Mouse (Mus musculus) CH12.LX (cell line): Measurements from ENCODE around the gene B3gnt7. TPM values are rescaled to one million over a fixed set of nuclear protein-coding genes. Genes with fewer than 3 reads are reported as not detected.

Experiments used
- DNase-seq: peaks from one replicate; pipeline ENCODE4 v3.0.0-alpha.2; 2013; ENCODE audit errors: extremely low read depth
- H3K27ac ChIP-seq: 2 replicates; pipeline ENCODE4 v1.5.1; 2012; ENCODE audit warnings: low read depth, mild to moderate bottlenecking, control low read depth, moderate library complexity; ENCODE audit not compliant: insufficient read depth
- H3K27me3 ChIP-seq: replicated peaks from 2 replicates; pipeline ENCODE3; 2012; ENCODE audit warnings: inconsistent platforms
- H3K36me3 ChIP-seq, 2 experiments: replicated peaks in 1 of 2; 2 replicates each; pipeline versions ENCODE3 to v1.6.1; 2012; ENCODE audit warnings: inconsistent platforms in 1 of 2, low read length in 1 of 2, mild to moderate bottlenecking in 1 of 2, mixed read lengths in 1 of 2, moderate library complexity in 1 of 2; ENCODE audit not compliant: control insufficient read depth in 1 of 2, insufficient read depth in 1 of 2
- H3K4me1 ChIP-seq, 2 experiments: 2 replicates each; pipeline ENCODE4 v1.6.1; 2012; ENCODE audit warnings: inconsistent platforms in 1 of 2, moderate library complexity in 1 of 2; ENCODE audit not compliant: insufficient read depth in 2 of 2, control insufficient read depth in 1 of 2
- H3K4me2 ChIP-seq: 2 replicates; pipeline ENCODE4 v1.6.1; 2012; ENCODE audit warnings: low read depth, mild to moderate bottlenecking, control low read depth; ENCODE audit not compliant: poor library complexity, insufficient read depth, severe bottlenecking
- H3K4me3 ChIP-seq, 3 experiments: fragments of 150-350 bp in 1 of 3; sonication (generic) in 1 of 3; replicated peaks in 1 of 3; 2 replicates each; pipeline versions ENCODE3 to v1.5.1; 2011 to 2012; ENCODE audit warnings: low read depth in 2 of 3, low read length in 2 of 3, mild to moderate bottlenecking in 2 of 3, moderate library complexity in 2 of 3, control low read depth in 1 of 3, improper control_type of control experiment in 1 of 3, inconsistent platforms in 1 of 3, mixed read lengths in 1 of 3; ENCODE audit not compliant: poor library complexity in 1 of 3
- H3K79me2 ChIP-seq: replicated peaks from 2 replicates; pipeline ENCODE4 v1.6.1; 2012; ENCODE audit warnings: mild to moderate bottlenecking, moderate library complexity; ENCODE audit not compliant: control insufficient read depth, poor library complexity, insufficient read depth, severe bottlenecking; ENCODE audit errors: extremely low read depth
- H3K9ac ChIP-seq: 2 replicates; pipeline ENCODE4 v1.6.1; 2012; ENCODE audit warnings: low read depth, mild to moderate bottlenecking, control low read depth, moderate library complexity; ENCODE audit not compliant: insufficient read depth
- H3K9me3 ChIP-seq: replicated peaks from 2 replicates; pipeline ENCODE3; 2012; ENCODE audit warnings: low read length, inconsistent platforms, mixed read lengths
- BHLHE40 ChIP-seq: IDR thresholded peaks from 2 replicates; pipeline ENCODE4 v1.6.1; 2011; ENCODE audit warnings: mild to moderate bottlenecking, low read depth, low read length, improper control_type of control experiment
- CTCF ChIP-seq, 2 experiments: IDR thresholded peaks in 1 of 2; conservative IDR thresholded peaks in 1 of 2; 2 replicates each; pipeline ENCODE4 v1.5.1; 2011 to 2012; ENCODE audit warnings: low read depth in 2 of 2, low read length in 2 of 2, improper control_type of control experiment in 1 of 2, inconsistent platforms in 1 of 2, mild to moderate bottlenecking in 1 of 2, moderate library complexity in 1 of 2
- JUND ChIP-seq: conservative IDR thresholded peaks from 2 replicates; pipeline ENCODE4 v1.6.1; 2011; ENCODE audit warnings: low read depth, low read length, improper control_type of control experiment
- MAX ChIP-seq: IDR thresholded peaks from 2 replicates; pipeline ENCODE4 v1.6.1; 2011; ENCODE audit warnings: low read length, improper control_type of control experiment
- MAZ ChIP-seq: IDR thresholded peaks from 2 replicates; pipeline ENCODE4 v1.6.1; 2012; ENCODE audit warnings: low read depth, mild to moderate bottlenecking, inconsistent platforms, low read length, improper control_type of control experiment, moderate library complexity
- MEF2A ChIP-seq: IDR thresholded peaks from 2 replicates; pipeline ENCODE4 v1.6.1; 2014; ENCODE audit warnings: low read depth, mild to moderate bottlenecking, inconsistent platforms, low read length, improper control_type of control experiment, borderline replicate concordance
- MXI1 ChIP-seq: IDR thresholded peaks from 2 replicates; pipeline ENCODE4 v1.6.1; 2011; ENCODE audit warnings: mild to moderate bottlenecking, low read depth, low read length, improper control_type of control experiment
- NELFE ChIP-seq: IDR thresholded peaks from 2 replicates; pipeline ENCODE4 v1.6.1; 2011; ENCODE audit warnings: low read depth, low read length, improper control_type of control experiment
- POLR2A ChIP-seq: IDR thresholded peaks from 2 replicates; pipeline ENCODE4 v1.6.1; 2011; ENCODE audit warnings: low read depth, mild to moderate bottlenecking, improper control_type of control experiment, low read length
- POLR2AphosphoS2 ChIP-seq: IDR thresholded peaks from 2 replicates; pipeline ENCODE4 v1.6.1; 2011; ENCODE audit warnings: low read depth, low read length, improper control_type of control experiment
- RCOR1 ChIP-seq: conservative IDR thresholded peaks from 2 replicates; pipeline ENCODE4 v1.6.1; 2012; ENCODE audit warnings: low read depth, mild to moderate bottlenecking, inconsistent platforms, low read length, improper control_type of control experiment
- UBTF ChIP-seq: IDR thresholded peaks from 2 replicates; pipeline ENCODE4 v1.6.1; 2012; ENCODE audit warnings: low read depth, mild to moderate bottlenecking, inconsistent platforms, low read length, improper control_type of control experiment, moderate library complexity
- ZC3H11A ChIP-seq: IDR thresholded peaks from 2 replicates; pipeline ENCODE4 v1.6.1; 2012; ENCODE audit warnings: low read depth, mild to moderate bottlenecking, inconsistent platforms, low read length, improper control_type of control experiment
- ZKSCAN1 ChIP-seq: IDR thresholded peaks from 2 replicates; pipeline ENCODE4 v1.6.1; 2012; ENCODE audit warnings: low read depth, inconsistent platforms, low read length, improper control_type of control experiment, borderline replicate concordance
- dilution Hi-C: fragments of 300-500 bp; cut with MboI; formaldehyde crosslinking; loops from 2 replicates; pipeline ENCODE4 v1.14.3; 2020; ENCODE audit warnings: low sequenced_read_pairs; ENCODE audit not compliant: extremely low pct_unique_long_range_greater_than_20kb, extremely low pct_ligation_motif_present
- in situ Hi-C: fragments of 300-500 bp; cut with MboI; formaldehyde crosslinking; loops from 3 replicates; pipeline ENCODE4 v1.14.3; 2019; ENCODE audit warnings: low sequenced_read_pairs, low pct_ligation_motif_present, low pct_unique_long_range_greater_than_20kb, mixed read lengths
- polyA plus RNA-seq: library from polyadenylated mRNA; unstranded; fragments of >175 nt; gene quantifications from 2 replicates; pipeline ENCODE4 v1.2.1, GENCODE M21; 2012; ENCODE audit warnings: low read depth; ENCODE audit not compliant: insufficient read length
- total RNA-seq, 2 experiments: library from RNA; depleted of rRNA; stranded (reverse); fragments of 300-350 nt in 1 of 2; fragments of >200 nt in 1 of 2; gene quantifications; 2 replicates each; pipeline ENCODE4 v1.2.3; 2012 to 2014

Gene B3gnt7
- total and polyA plus RNA-seq, 3 experiments: 0.17 TPM; not detected in 2

DNA sequence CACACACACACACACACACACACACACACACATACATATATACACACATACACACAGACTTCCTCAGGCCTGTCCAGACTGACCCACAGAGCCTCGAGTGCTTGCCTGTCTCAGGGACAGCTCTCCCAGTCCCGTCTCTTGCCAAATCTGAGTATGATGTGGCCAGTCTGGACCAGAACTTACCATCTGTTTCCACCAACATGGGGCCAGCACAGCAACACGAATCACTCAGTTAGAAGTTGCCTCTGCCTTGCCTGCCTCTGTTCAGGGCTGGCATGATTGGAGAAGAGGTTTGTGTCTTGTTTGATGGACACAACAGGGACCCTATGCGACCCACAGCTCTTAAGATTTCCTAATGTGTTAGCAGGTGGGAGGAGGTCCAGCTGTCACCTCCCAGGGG, 46.3 kb upstream of the B3gnt7 start:
- H3K9me3 ChIP-seq: no peaks in the 10 kb centered on the region
- H3K4me1 ChIP-seq: peaks cover 17 to 49% of the 10 kb centered on the region in 2 experiments
- H3K36me3 ChIP-seq: peaks cover 0 to 10% of the 10 kb centered on the region in 2 experiments
- no peak for TF ChIP-seq NELFE
- no peak for TF ChIP-seq POLR2A
- no peak for TF ChIP-seq BHLHE40
- TF ChIP-seq MEF2A: no peak
- TF ChIP-seq CTCF (conservative IDR thresholded peaks at IDR 0.05 in 1 of 2, IDR thresholded peaks at IDR 0.05 in 1 of 2; ENCODE audit: low read depth in 2 of 2, low read length in 2 of 2): no peak
- TF ChIP-seq UBTF: no peak
- TF ChIP-seq RCOR1: no peak
- no peaks in the 10 kb centered on the region for H3K79me2 ChIP-seq
- no peak overlapping the region for H3K4me3 ChIP-seq
- dilution Hi-C loops: no loop called here
- H3K4me2 ChIP-seq: no peak overlapping the region
- no peak overlapping the region for H3K9ac ChIP-seq
- in situ Hi-C loops: no loop called here
- DNase-seq: no peak
- no peaks in the 10 kb centered on the region for H3K27me3 ChIP-seq
- no peak overlapping the region for H3K27ac ChIP-seq

- TF ChIP-seq RCOR1 (no peak), BHLHE40 (no peak), MAX (no peak), POLR2AphosphoS2 (no peak), ZC3H11A (no peak), MAZ (no peak), MXI1 (no peak), JUND (no peak), ZKSCAN1 (no peak)
- TF ChIP-seq, all 38 proteins: peak for 0
- dilution Hi-C loops (no loop called here), in situ Hi-C loops (no loop called here)
- no peak for DNase-seq
- H3K36me3 ChIP-seq: peaks cover 0 to 8% of the 10 kb centered on the region in 2 experiments
- H3K27me3 ChIP-seq: no peaks in the 10 kb centered on the region
- H3K27ac ChIP-seq: no peak overlapping the region
- H3K4me1 ChIP-seq: peaks cover 17 to 59% of the 10 kb centered on the region in 2 experiments
- no peak overlapping the region for H3K4me3 ChIP-seq
- no peak overlapping the region for H3K9ac ChIP-seq
- H3K4me2 ChIP-seq: no peak overlapping the region
- no peaks in the 10 kb centered on the region for H3K9me3 ChIP-seq
- H3K79me2 ChIP-seq: no peaks in the 10 kb centered on the region
Measured at GRCm38 (mm10) chr1:86257228-86257627, 45.4 kb upstream of the B3gnt7 start.
